In the genomic region with DNA sequence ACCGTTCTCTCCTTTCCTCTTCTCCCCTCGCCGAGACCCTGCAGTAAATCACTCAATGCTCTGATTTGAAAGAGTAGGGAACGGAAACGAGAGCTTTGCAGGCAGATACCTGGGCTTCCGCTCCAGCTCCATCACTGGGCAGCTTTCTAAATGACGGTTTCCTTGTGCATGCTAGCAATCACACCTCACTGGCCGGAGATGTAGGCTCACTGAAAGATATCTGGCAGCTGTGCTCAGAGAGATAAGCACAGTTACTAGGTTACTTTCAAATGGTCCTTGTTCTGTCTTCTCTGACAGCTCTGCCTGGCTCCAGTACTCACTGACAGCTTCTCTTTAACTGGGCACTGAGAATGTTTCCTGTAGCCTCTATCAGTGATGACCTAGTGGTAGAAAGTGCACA, we compare ENCODE assay signal across 1 mouse cellular context.
TF ChIP-seq lines count a peak whose summit lies in the region.

No protein-coding gene starts in this region.

TF ChIP-seq in MEL, 35 proteins besides CTCF, POLR2A, EP300 and RAD21 (continued from another document):
- no peak for TF ChIP-seq TBP (IDR thresholded peaks at IDR 0.05; ENCODE audit: low read depth, low read length)
- TF ChIP-seq ZNF384 (IDR thresholded peaks at IDR 0.05; ENCODE audit: low read depth, low read length) = no peak
- TF ChIP-seq TAL1 (IDR thresholded peaks at IDR 0.05; ENCODE audit: low read length) = 0 out of 2 replicates have a peak, but pooled peaks have one; percentile 17
- no peak for TF ChIP-seq CHD2 (IDR thresholded peaks at IDR 0.05; ENCODE audit: low read length)
- TF ChIP-seq NRF1 (IDR thresholded peaks at IDR 0.05; ENCODE audit: insufficient read depth, low read depth, low read length, poor library complexity, severe bottlenecking) = no peak
- no peak for TF ChIP-seq USF2 (IDR thresholded peaks at IDR 0.05; ENCODE audit: borderline replicate concordance in 1 of 2, insufficient read depth in 1 of 2, low read depth in 1 of 2, low read length in 2 of 2)
- peak; percentile 67 for TF ChIP-seq ETS1 (IDR thresholded peaks at IDR 0.05; ENCODE audit: low read depth, low read length)
- no peak for TF ChIP-seq POLR2AphosphoS2 (IDR thresholded peaks at IDR 0.05; ENCODE audit: low read length)
- peak; percentile 66 for TF ChIP-seq RCOR1 (IDR thresholded peaks at IDR 0.05; ENCODE audit: low read depth, low read length)
- no peak for TF ChIP-seq MAZ (IDR thresholded peaks at IDR 0.05; ENCODE audit: low read depth, low read length)
- TF ChIP-seq MEF2A (IDR thresholded peaks at IDR 0.05; ENCODE audit: extremely low read depth, insufficient replicate concordance, low read depth, low read length, poor library complexity, severe bottlenecking) = no peak
- TF ChIP-seq SMC3 (IDR thresholded peaks at IDR 0.05; ENCODE audit: low read depth, low read length) = no peak
- no peak for TF ChIP-seq E2F4 (IDR thresholded peaks at IDR 0.05; ENCODE audit: borderline replicate concordance, low read depth, low read length)
- TF ChIP-seq ZKSCAN1 (IDR thresholded peaks at IDR 0.05; ENCODE audit: low read depth, low read length) = no peak
TF ChIP-seq in MEL: peak in this region for 7.
